Mouse (Mus musculus): ENCODE measurements around the gene Rftn1.

DNA sequence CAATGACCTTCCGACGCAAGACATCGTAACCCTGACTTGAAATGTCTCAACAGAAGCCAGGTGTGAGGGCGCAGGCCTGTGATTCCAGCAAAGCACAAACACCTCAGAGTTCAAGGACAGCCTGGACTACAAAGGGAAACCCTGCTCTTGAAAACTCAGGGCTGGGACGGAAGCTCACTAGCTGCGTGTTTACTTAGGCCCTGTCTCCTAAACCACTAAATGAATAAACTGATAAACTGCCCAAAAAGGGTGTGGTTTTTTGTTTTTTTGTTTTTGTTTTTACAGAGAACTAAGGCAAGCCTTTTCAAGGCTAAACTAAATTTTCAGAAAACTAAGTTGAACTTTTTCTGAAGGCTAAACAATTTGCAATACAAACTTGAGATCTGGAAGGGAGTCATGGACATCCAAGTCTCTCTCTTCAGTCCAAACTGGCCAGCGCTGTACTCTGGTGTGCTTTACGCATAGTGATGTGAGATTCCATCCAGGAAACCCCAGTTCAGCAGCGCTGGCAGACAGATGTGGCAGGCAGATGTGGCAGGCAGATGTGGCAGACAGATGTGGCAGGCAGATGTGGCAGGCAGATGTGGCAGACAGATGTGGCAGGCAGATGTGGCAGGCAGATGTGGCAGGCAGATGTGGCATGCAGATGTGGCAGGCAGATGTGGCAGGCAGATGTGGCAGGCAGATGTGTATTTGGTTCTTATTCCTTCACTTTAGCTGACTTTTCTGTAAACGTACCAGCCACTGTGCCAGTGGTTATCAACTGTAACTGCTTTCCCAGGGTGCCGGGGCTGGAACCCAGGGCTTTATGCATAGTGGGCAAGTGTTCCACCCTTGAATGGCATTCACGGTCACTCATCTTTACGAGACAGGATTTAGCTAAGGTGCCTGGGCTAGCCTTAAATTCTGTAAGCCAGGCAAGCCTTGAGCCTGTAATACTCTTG is 158.7 kb downstream of the Rftn1 start:
- TF ChIP-seq CTCF (IDR thresholded peaks at IDR 0.05; ENCODE audit: extremely low read depth, insufficient read length, insufficient replicate concordance, low read depth, low read length) (no peak), POLR2A (IDR thresholded peaks at IDR 0.05; ENCODE audit: low read depth, low read length) (no peak)
